Mouse (Mus musculus): ENCODE measurements around the gene Olfr136. TPM values are rescaled to one million over a fixed set of nuclear protein-coding genes. Genes with fewer than 3 reads are reported as not detected.

Gene Olfr136
- total RNA-seq (2021): not detected
- long read RNA-seq: 0 reads

DNA sequence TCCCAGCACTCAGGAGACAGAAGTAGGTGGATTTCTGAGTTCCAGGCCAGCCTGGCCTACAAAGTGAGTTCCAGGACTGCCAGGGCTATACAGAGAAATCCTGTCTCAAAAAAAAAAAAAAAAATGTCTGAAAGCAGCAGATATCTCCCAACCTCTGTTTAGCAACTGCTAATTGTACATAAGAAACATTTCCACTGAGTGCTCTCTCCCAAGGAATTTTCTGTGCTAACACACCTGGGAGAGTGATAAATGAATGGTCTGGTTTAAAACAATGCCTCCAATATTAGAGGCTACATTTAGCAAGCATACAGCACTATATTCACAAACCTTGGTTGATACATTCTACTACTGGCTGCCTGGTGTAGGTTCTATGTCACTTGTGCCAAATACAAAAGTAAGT is at the start of gene Olfr136:
TSS of gene Olfr136 (plus strand) at position 301 of the 400 bp plus-strand sequence.
- no peak for DNase-seq (ENCODE audit: low spot score in 2 of 2)

DNA sequence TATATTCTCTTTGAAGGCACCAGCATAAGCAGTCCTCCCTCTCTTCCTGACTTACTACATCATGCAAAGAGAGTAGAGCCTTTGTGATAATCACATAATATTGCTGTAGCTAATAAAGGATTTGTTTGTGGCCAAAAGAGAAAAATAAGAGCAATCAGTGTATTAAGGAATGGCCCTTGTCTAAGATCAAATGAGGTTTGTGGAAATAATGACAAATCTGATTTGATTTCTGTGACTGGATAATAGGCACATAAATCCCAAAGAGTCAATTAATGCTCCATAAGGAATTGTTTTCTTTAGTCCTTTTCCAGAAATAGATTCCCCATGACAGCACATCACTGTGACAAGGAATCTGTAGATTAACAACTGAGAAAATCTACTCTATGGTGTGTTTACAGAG is 22.2 kb upstream of the Olfr136 start, which contains the start of gene Olfr137:
TSS of gene Olfr137 (minus strand) at position 101 of the 400 bp plus-strand sequence.
- DNase-seq (ENCODE audit: low spot score in 2 of 2): no peak

Other genes with a start within 250 kb of the Olfr136 start
- gene Olfr131, start 241.1 kb upstream of the Olfr136 start, total RNA-seq (2021): not detected
- gene Olfr132, start 195.3 kb upstream of the Olfr136 start, total RNA-seq (2021): not detected
- not detected for gene Olfr133, start 184.6 kb upstream of the Olfr136 start, total RNA-seq (2021)
- gene Olfr134, start 158.4 kb upstream of the Olfr136 start, total RNA-seq (2021): not detected
- not detected for gene Olfr135, start 125.5 kb upstream of the Olfr136 start, total RNA-seq (2021)
- not detected for gene Olfr138, start 68.8 kb upstream of the Olfr136 start, total RNA-seq (2021)
- gene Olfr137, start 22.3 kb upstream of the Olfr136 start, total RNA-seq (2021): not detected
- gene Esp36, start 90.4 kb downstream of the Olfr136 start, total RNA-seq (2021): not detected
- gene Esp34, start 224.4 kb downstream of the Olfr136 start, total RNA-seq (2021): not detected

Measured in layer of hippocampus, adult 18-20 months (tissue).